In the genomic region with DNA sequence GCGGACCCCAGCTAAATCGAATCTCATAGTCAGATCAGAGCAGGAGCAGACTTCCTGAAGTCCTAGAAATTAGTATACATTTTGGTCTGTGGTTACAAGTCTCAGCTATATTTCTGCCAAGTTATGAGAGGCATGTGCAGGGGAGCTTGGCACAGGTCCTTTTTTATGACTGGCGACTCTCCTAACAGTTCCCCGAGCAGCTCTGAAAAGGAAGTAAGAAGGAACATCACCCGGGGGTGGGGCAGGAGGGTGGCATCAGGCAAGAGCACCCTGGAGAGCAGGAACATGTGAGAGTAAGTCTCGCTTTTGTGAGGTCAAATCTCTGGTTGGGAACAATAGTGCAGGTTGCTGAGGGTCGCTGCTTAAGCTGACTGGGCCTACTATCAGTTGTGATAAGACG, we compare ENCODE assay signal across 7 mouse cellular contexts. TPM values are rescaled to one million over a fixed set of nuclear protein-coding genes. Genes with fewer than 3 reads are reported as not detected.
DNase-seq lines count a peak whose midpoint lies in the region; ATAC-seq lines count a peak whose summit lies in the region.

No protein-coding gene starts in this region.

- 58% methylated on average over 8 of the region's 8 CpGs for WGBS in embryonic facial prominence, embryonic 12.5 days
- 50% methylated on average over 8 of the region's 8 CpGs for WGBS in intestine, embryonic 14.5 days
- WGBS in hindbrain, embryonic 13.5 days = 65% methylated on average over 8 of the region's 8 CpGs

- DNase-seq in lung, adult 18-20 months = peak; percentile 42 to 66
- no peak for DNase-seq in lung, postnatal 25 days (ENCODE audit: low spot score)
- DNase-seq in intestine, embryonic 14.5 days (ENCODE audit: low spot score) = no peak
- no peak for DNase-seq in cerebellum, adult 9-10 months

- peak overlapping the region; percentile 22 for H3K4me2 ChIP-seq in embryonic facial prominence, embryonic 12.5 days (replicated peaks)
- H3K4me2 ChIP-seq in intestine, embryonic 14.5 days (ENCODE audit: low read length) = peak overlapping the region; percentile 38
- H3K4me2 ChIP-seq in hindbrain, embryonic 13.5 days = no peak overlapping the region

- ATAC-seq in embryonic facial prominence, embryonic 12.5 days (ENCODE audit: insufficient number of reproducible peaks, insufficient read depth, low FRiP score, low TSS enrichment) = no peak
- ATAC-seq in intestine, embryonic 14.5 days (replicated peaks; ENCODE audit: low FRiP score, low TSS enrichment, low read depth) = no peak
- ATAC-seq in monocyte, adult 5-6 weeks (replicated peaks; ENCODE audit: insufficient number of reproducible peaks, low FRiP score, low TSS enrichment, poor library complexity, severe bottlenecking) = 0 out of 2 replicates have a peak, but pooled peaks have one; percentile 29
- ATAC-seq in hindbrain, embryonic 13.5 days (ENCODE audit: low FRiP score) = no peak

- no peak overlapping the region; the same call in 1 of the 2 replicates for H3K9ac ChIP-seq in embryonic facial prominence, embryonic 12.5 days
- no peak overlapping the region for H3K9ac ChIP-seq in intestine, embryonic 14.5 days (ENCODE audit: low read length)
- H3K9ac ChIP-seq in hindbrain, embryonic 13.5 days = no peak overlapping the region; the same call in 1 of the 2 replicates

- H3K4me3 ChIP-seq in embryonic facial prominence, embryonic 12.5 days = no peak overlapping the region
- no peak overlapping the region for H3K4me3 ChIP-seq in intestine, embryonic 14.5 days (ENCODE audit: low read depth, low read length)
- no peak overlapping the region for H3K4me3 ChIP-seq in hindbrain, embryonic 13.5 days

- H3K27ac ChIP-seq in embryonic facial prominence, embryonic 12.5 days = no peak overlapping the region
- H3K27ac ChIP-seq in intestine, embryonic 14.5 days (ENCODE audit: low read depth) = no peak overlapping the region; the same call in 1 of the 2 replicates
- no peak overlapping the region for H3K27ac ChIP-seq in hindbrain, embryonic 13.5 days

- no peaks in the 10 kb centered on the region for H3K27me3 ChIP-seq in embryonic facial prominence, embryonic 12.5 days
- no peaks in the 10 kb centered on the region for H3K27me3 ChIP-seq in intestine, embryonic 14.5 days (replicated peaks; ENCODE audit: control insufficient read depth, insufficient read depth, low read length)
- H3K27me3 ChIP-seq in hindbrain, embryonic 13.5 days = no peaks in the 10 kb centered on the region

- no peaks in the 10 kb centered on the region for H3K36me3 ChIP-seq in embryonic facial prominence, embryonic 12.5 days
- H3K36me3 ChIP-seq in intestine, embryonic 14.5 days (ENCODE audit: control insufficient read depth, insufficient read depth, low read length) = no peaks in the 10 kb centered on the region
- 0 out of 2 replicates have a peak, but pooled peaks cover 5% of the 10 kb centered on the region for H3K36me3 ChIP-seq in hindbrain, embryonic 13.5 days

- no peaks in the 10 kb centered on the region for H3K9me3 ChIP-seq in embryonic facial prominence, embryonic 12.5 days
- H3K9me3 ChIP-seq in intestine, embryonic 14.5 days (ENCODE audit: control insufficient read depth, low read length) = no peaks in the 10 kb centered on the region
- no peaks in the 10 kb centered on the region for H3K9me3 ChIP-seq in hindbrain, embryonic 13.5 days

- H3K4me1 ChIP-seq in embryonic facial prominence, embryonic 12.5 days = peaks cover 18% of the 10 kb centered on the region
- peaks cover 16% of the 10 kb centered on the region; the same call in 1 of the 2 replicates for H3K4me1 ChIP-seq in intestine, embryonic 14.5 days (replicated peaks; ENCODE audit: control insufficient read depth, insufficient read depth, low read length)
- H3K4me1 ChIP-seq in hindbrain, embryonic 13.5 days (replicated peaks) = peaks cover 24% of the 10 kb centered on the region

RNA-seq across cellular contexts. Expression of a gene that starts 5.6 kb away (rescaled TPM):
- 96.2 and 96.6 TPM in 2 replicates for polyA plus RNA-seq in embryonic facial prominence, embryonic 12.5 days (2016; fragmentation: Nextera tagmentation; extraction: Ambion mirVana)
- 73.9 and 80.8 TPM in 2 replicates for polyA plus RNA-seq in intestine, embryonic 14.5 days (2014; fragmentation: Nextera tagmentation; extraction: Ambion mirVana)
- total RNA-seq in monocyte, adult 5-6 weeks (2017) = 19.3 to 41.0 TPM (median 25.7 TPM) in 3 replicates
- polyA plus RNA-seq in hindbrain, embryonic 13.5 days (2015; fragmentation: Nextera tagmentation; extraction: Ambion mirVana) = 53.5 and 54.4 TPM in 2 replicates

Comparison
In these comparisons a context has a peak if more than half of its experiments do, and no peak if none do; other contexts are left out.
1. DNase-seq: peak in lung, adult 18-20 months (2 of 2); none in lung, postnatal 25 days (single experiment), intestine, embryonic 14.5 days (single experiment) and cerebellum, adult 9-10 months (single experiment).